Mouse (Mus musculus): ENCODE data around the gene Rbfox3.

DNA sequence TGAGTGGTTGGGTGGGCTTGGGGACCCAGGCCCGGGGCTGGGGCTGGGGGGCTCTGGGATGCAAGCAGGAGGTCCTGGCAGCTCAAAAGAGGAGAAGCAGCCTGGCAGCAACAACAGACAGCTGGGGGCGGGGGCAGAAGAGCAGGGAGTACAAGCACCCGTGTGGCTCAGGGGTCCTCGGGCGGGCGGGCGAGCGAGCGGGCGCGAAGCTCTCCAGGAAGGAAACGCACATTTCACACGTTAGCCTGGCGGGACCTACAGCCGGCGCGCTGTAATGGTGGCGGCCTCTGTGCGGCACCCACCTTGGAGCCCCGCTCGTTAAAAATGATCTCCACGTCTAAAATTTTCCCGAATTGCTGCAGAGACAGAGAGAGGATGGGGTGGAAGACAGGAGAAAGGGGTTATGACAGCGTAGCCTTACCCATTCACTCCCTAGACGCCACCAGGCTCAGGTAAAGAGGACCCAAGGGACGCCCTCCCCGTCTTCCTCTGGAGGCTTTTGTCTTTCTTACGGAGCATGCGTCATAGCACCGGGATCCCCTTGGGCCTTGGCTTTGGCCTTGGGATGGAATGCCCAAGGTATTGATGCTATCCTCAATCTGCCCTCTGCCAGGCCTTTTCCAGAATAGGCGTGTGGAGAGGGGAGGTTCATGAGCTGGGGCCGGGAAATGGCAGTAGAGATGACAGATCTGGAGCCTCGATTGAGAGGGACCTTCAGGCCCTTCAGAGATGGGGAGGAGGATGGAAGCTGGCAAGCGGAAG is 407.8 kb downstream of the Rbfox3 start:
- TF ChIP-seq CTCF (IDR thresholded peaks at IDR 0.05; ENCODE audit: control insufficient read depth, insufficient read depth, low read length) (no peak), POLR2A (IDR thresholded peaks at IDR 0.05; ENCODE audit: borderline replicate concordance, control insufficient read depth, low read depth, low read length) (no peak)
